Mouse (Mus musculus) MEL (cell line): ENCODE measurements around the gene Ermard. TPM values are rescaled to one million over a fixed set of nuclear protein-coding genes. Genes with fewer than 3 reads are reported as not detected.

Experiments
- DNase-seq: peaks from one replicate; pipeline ENCODE4 v3.0.0; 2011; ENCODE audit warnings: low read depth, low spot score
- H3K27ac ChIP-seq: 2 replicates; pipeline ENCODE4 v1.5.1; 2012; ENCODE audit warnings: low read depth, mild to moderate bottlenecking, control low read depth, low read length, moderate library complexity; ENCODE audit not compliant: control insufficient read depth
- H3K27me3 ChIP-seq, 2 experiments: fragments of 150-350 bp in 1 of 2; sonication (generic) in 1 of 2; 2 replicates each; pipeline ENCODE4 v1.6.1; 2012; ENCODE audit warnings: low read length in 2 of 2, mild to moderate bottlenecking in 2 of 2, improper control_type of control experiment in 1 of 2, moderate library complexity in 1 of 2; ENCODE audit not compliant: insufficient read depth in 2 of 2, control insufficient read depth in 1 of 2
- H3K36me3 ChIP-seq, 2 experiments: 2 replicates each; pipeline ENCODE4 v1.6.1; 2012 to 2014; ENCODE audit warnings: low read length in 2 of 2, improper control_type of control experiment in 1 of 2, inconsistent platforms in 1 of 2, mild to moderate bottlenecking in 1 of 2; ENCODE audit not compliant: insufficient read depth in 2 of 2, control insufficient read depth in 1 of 2
- H3K4me1 ChIP-seq, 2 experiments: fragments of 150-350 bp in 1 of 2; sonication (generic) in 1 of 2; 2 replicates each; pipeline ENCODE4 v1.6.1; 2012; ENCODE audit warnings: low read length in 2 of 2, improper control_type of control experiment in 1 of 2, mild to moderate bottlenecking in 1 of 2; ENCODE audit not compliant: insufficient read depth in 2 of 2, control insufficient read depth in 1 of 2
- H3K4me3 ChIP-seq, 2 experiments: fragments of 150-350 bp in 1 of 2; sonication (generic) in 1 of 2; 2 replicates each; pipeline ENCODE4 v1.5.1; 2012; ENCODE audit warnings: low read depth in 2 of 2, low read length in 2 of 2, mild to moderate bottlenecking in 2 of 2, moderate library complexity in 2 of 2, control low read depth in 1 of 2, improper control_type of control experiment in 1 of 2; ENCODE audit not compliant: control insufficient read depth in 1 of 2, insufficient read depth in 1 of 2
- H3K79me2 ChIP-seq: 2 replicates; pipeline ENCODE4 v1.6.1; 2012; ENCODE audit warnings: mild to moderate bottlenecking, low read length, moderate library complexity; ENCODE audit not compliant: control insufficient read depth, poor library complexity, insufficient read depth
- H3K9ac ChIP-seq: 2 replicates; pipeline ENCODE4 v1.6.1; 2012; ENCODE audit warnings: low read depth, mild to moderate bottlenecking, control low read depth, low read length, moderate library complexity; ENCODE audit not compliant: control insufficient read depth, poor library complexity, severe bottlenecking
- H3K9me3 ChIP-seq: fragments of 150-350 bp; sonication (generic); replicated peaks from 2 replicates; pipeline ENCODE4 v1.6.1; 2012; ENCODE audit warnings: mild to moderate bottlenecking, low read length, improper control_type of control experiment, moderate library complexity; ENCODE audit not compliant: insufficient read depth
- BHLHE40 ChIP-seq: IDR thresholded peaks from 2 replicates; pipeline ENCODE4 v1.6.1; 2012; ENCODE audit warnings: low read depth, mild to moderate bottlenecking, inconsistent platforms, low read length, improper control_type of control experiment, borderline replicate concordance
- E2F4 ChIP-seq: IDR thresholded peaks from 2 replicates; pipeline ENCODE4 v1.6.1; 2011; ENCODE audit warnings: low read depth, low read length, improper control_type of control experiment, borderline replicate concordance
- EP300 ChIP-seq, 2 experiments: IDR thresholded peaks; 2 replicates each; pipeline ENCODE4 v1.6.1; 2011; ENCODE audit warnings: improper control_type of control experiment in 2 of 2, low read length in 2 of 2, low read depth in 1 of 2, mild to moderate bottlenecking in 1 of 2
- GABPA ChIP-seq: IDR thresholded peaks from 2 replicates; pipeline ENCODE4 v1.6.1; 2012; ENCODE audit warnings: low read depth, mild to moderate bottlenecking, inconsistent platforms, low read length, improper control_type of control experiment, moderate library complexity
- MAFK ChIP-seq: IDR thresholded peaks from 2 replicates; pipeline ENCODE4 v1.6.1; 2011; ENCODE audit warnings: low read depth, mild to moderate bottlenecking, low read length, improper control_type of control experiment, borderline replicate concordance
- MYC ChIP-seq: IDR thresholded peaks from 2 replicates; pipeline ENCODE4 v1.6.1; 2011; ENCODE audit warnings: low read depth, mild to moderate bottlenecking, low read length, improper control_type of control experiment, moderate library complexity
- NELFE ChIP-seq: IDR thresholded peaks from 2 replicates; pipeline ENCODE4 v1.6.1; 2011; ENCODE audit warnings: low read depth, low read length, improper control_type of control experiment
- NRF1 ChIP-seq: IDR thresholded peaks from 2 replicates; pipeline ENCODE4 v1.6.1; 2014; ENCODE audit warnings: low read depth, mild to moderate bottlenecking, inconsistent platforms, low read length, improper control_type of control experiment, moderate library complexity; ENCODE audit not compliant: poor library complexity, insufficient read depth, severe bottlenecking
- SIN3A ChIP-seq: IDR thresholded peaks from 2 replicates; pipeline ENCODE4 v1.6.1; 2012; ENCODE audit warnings: low read length, improper control_type of control experiment, inconsistent platforms
- SMC3 ChIP-seq: IDR thresholded peaks from 2 replicates; pipeline ENCODE4 v1.6.1; 2011; ENCODE audit warnings: low read depth, low read length, improper control_type of control experiment
- TAL1 ChIP-seq: IDR thresholded peaks from 2 replicates; pipeline ENCODE4 v1.6.1; 2012; ENCODE audit warnings: mild to moderate bottlenecking, inconsistent platforms, low read length, moderate library complexity, mixed read lengths
- TBP ChIP-seq: IDR thresholded peaks from 2 replicates; pipeline ENCODE4 v1.8.0; 2011; ENCODE audit warnings: low read depth, low read length, improper control_type of control experiment
- TCF12 ChIP-seq: IDR thresholded peaks from 2 replicates; pipeline ENCODE4 v1.6.1; 2014; ENCODE audit warnings: low read depth, mild to moderate bottlenecking, inconsistent platforms, low read length, improper control_type of control experiment, moderate library complexity
- UBTF ChIP-seq: IDR thresholded peaks from 2 replicates; pipeline ENCODE4 v1.6.1; 2012; ENCODE audit warnings: low read depth, mild to moderate bottlenecking, inconsistent platforms, low read length, improper control_type of control experiment, moderate library complexity, borderline replicate concordance; ENCODE audit not compliant: insufficient read depth
- USF1 ChIP-seq: IDR thresholded peaks from 2 replicates; pipeline ENCODE4 v1.6.1; 2014; ENCODE audit warnings: low read depth, mild to moderate bottlenecking, inconsistent platforms, low read length, improper control_type of control experiment, moderate library complexity
- ZKSCAN1 ChIP-seq: IDR thresholded peaks from 2 replicates; pipeline ENCODE4 v1.6.1; 2012; ENCODE audit warnings: low read depth, mild to moderate bottlenecking, inconsistent platforms, low read length, improper control_type of control experiment, moderate library complexity
- ZNF384 ChIP-seq: IDR thresholded peaks from 2 replicates; pipeline ENCODE4 v1.6.1; 2012; ENCODE audit warnings: low read depth, mild to moderate bottlenecking, inconsistent platforms, low read length, improper control_type of control experiment
- polyA plus RNA-seq, 2 experiments: library from polyadenylated mRNA; stranded (reverse) in 1 of 2; unstranded in 1 of 2; fragments of >175 nt in 1 of 2; fragments of >200 nt in 1 of 2; gene quantifications; 2 replicates each; pipeline versions ENCODE4 v1.2.1 to v1.2.4; 2012; ENCODE audit warnings: low replicate concordance in 2 of 2, low read depth in 1 of 2; ENCODE audit not compliant: insufficient read length in 2 of 2, insufficient read depth in 1 of 2, missing spikeins in 1 of 2
- total RNA-seq: library from RNA; depleted of rRNA; stranded (reverse); fragments of 300-350 nt; gene quantifications from 2 replicates; pipeline ENCODE4 v1.2.3, GENCODE M21; 2012

Ermard gene
- total and polyA plus RNA-seq, 3 experiments, result 28.2 to 47.0 TPM; not detected in 1

DNA sequence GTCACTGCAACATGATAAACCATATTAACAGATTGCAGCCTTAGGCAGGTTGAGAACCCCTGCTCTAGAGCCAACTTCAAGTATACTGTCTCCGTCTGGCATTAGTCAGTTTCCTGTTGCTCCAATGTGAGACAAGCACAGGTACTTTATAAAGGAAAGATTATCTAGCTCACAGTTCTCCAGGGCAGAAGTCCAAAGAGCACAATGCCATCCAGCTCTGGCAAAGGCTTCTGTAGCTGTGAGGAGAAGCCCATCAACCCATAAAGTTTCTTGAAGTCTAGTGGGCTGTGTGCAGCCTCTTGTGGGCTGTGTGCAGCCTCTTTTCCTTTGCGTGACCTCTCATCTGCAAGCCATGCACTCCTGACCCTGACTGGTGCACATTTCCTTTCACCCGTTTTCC, 74.5 kb downstream of the Ermard start:
- no peaks in the 10 kb centered on the region for H3K9me3 ChIP-seq
- H3K4me1 ChIP-seq, result peaks cover 0 to 5% of the 10 kb centered on the region in 2 experiments; a peak in 2 of 4 replicates
- no peak for DNase-seq
- no peak for TF ChIP-seq BHLHE40
- TF ChIP-seq EP300 (IDR thresholded peaks at IDR 0.05; ENCODE audit: low read depth in 1 of 2, low read length in 2 of 2), result no peak
- TF ChIP-seq NRF1, result no peak
- H3K36me3 ChIP-seq, result no peaks in the 10 kb centered on the region; a peak in 1 of 4 replicates
- H3K27me3 ChIP-seq, result no peaks in the 10 kb centered on the region
- H3K27ac ChIP-seq, result no peak overlapping the region
- H3K9ac ChIP-seq, result no peak overlapping the region
- no peak overlapping the region for H3K4me3 ChIP-seq
- no peaks in the 10 kb centered on the region for H3K79me2 ChIP-seq

DNA sequence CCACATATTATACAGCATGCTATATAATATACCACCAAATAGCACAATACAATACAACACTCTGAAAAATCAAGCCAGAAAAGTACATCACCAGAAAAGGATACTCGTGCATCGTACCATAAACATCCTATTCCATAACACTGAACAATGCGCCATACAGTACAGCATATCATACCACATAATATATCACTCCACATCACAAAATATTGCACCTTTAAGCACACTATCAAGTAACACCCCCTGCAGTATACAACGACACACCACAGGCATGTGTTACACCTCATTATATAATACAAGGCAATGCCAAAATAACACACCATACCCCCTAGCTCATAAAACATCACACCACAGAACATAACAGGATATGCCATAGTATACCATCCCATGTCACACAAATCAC, 79.1 kb downstream of the Ermard start:
- TF ChIP-seq GABPA, result no peak
- no peak for TF ChIP-seq TCF12
- TF ChIP-seq USF1, result no peak
- no peak for TF ChIP-seq TBP
- no peak for TF ChIP-seq MAFK
- TF ChIP-seq SMC3, result no peak
- no peak for TF ChIP-seq SIN3A
- no peak for TF ChIP-seq NRF1
- TF ChIP-seq ZKSCAN1, result no peak
- no peak for TF ChIP-seq ZNF384
- no peak for TF ChIP-seq UBTF
- TF ChIP-seq TAL1, result no peak
- no peak for TF ChIP-seq NELFE
- TF ChIP-seq E2F4, result no peak
- no peak for TF ChIP-seq MYC
- H3K27ac ChIP-seq, result no peak overlapping the region
- no peaks in the 10 kb centered on the region for H3K9me3 ChIP-seq
- peaks cover 0 to 5% of the 10 kb centered on the region in 2 experiments; a peak in 2 of 4 replicates for H3K4me1 ChIP-seq
- no peak overlapping the region for H3K9ac ChIP-seq
- H3K4me3 ChIP-seq, result no peak overlapping the region
- no peaks in the 10 kb centered on the region for H3K79me2 ChIP-seq
- no peak for DNase-seq
- H3K36me3 ChIP-seq, result no peaks in the 10 kb centered on the region; a peak in 1 of 4 replicates
- H3K27me3 ChIP-seq, result no peaks in the 10 kb centered on the region
